Mouse (Mus musculus) R1 (cell line): ENCODE measurements around the gene Gpr179.

Experiments used
- DNase-seq: peaks from one replicate; pipeline ENCODE4 v3.0.0-alpha.2; 2018; ENCODE audit warnings: low read depth, low spot score

Gpr179 gene

GRCm38 (mm10) chr11:97355247-97355646 lies 3.4 kb upstream of the Gpr179 start:
- DNase-seq, result no peak

- DNase-seq, result peak; percentile 60
Measured at GRCm38 (mm10) chr11:97354646-97355045, 2.8 kb upstream of the Gpr179 start.

- no peak for DNase-seq
Measured at GRCm38 (mm10) chr11:97352935-97353597, 1.2 kb upstream of the Gpr179 start.

- peak; percentile 75 for DNase-seq
Measured at GRCm38 (mm10) chr11:97350035-97350434, 1.8 kb downstream of the Gpr179 start.

GRCm38 (mm10) chr11:97347291-97347690 lies 4.6 kb downstream of the Gpr179 start:
- no peak for DNase-seq

- DNase-seq, result no peak
Measured at GRCm38 (mm10) chr11:97346383-97346782, 5.5 kb downstream of the Gpr179 start.

- DNase-seq, result no peak
Measured at GRCm38 (mm10) chr11:97345446-97345845, 6.4 kb downstream of the Gpr179 start.

GRCm38 (mm10) chr11:97343619-97344018 lies 8.3 kb downstream of the Gpr179 start:
- DNase-seq, result peak; percentile 72

- DNase-seq, result no peak
Measured at GRCm38 (mm10) chr11:97343175-97343574, 8.7 kb downstream of the Gpr179 start.

- no peak for DNase-seq
Measured at GRCm38 (mm10) chr11:97338977-97339315, 12.9 kb downstream of the Gpr179 start.

GRCm38 (mm10) chr11:97338302-97338976 lies 13.4 kb downstream of the Gpr179 start:
- DNase-seq, result peak; percentile 41

GRCm38 (mm10) chr11:97337363-97337762 lies 14.5 kb downstream of the Gpr179 start:
- DNase-seq, result no peak

- peak; percentile 63 for DNase-seq
Measured at GRCm38 (mm10) chr11:97336751-97337345, 15.0 kb downstream of the Gpr179 start.

GRCm38 (mm10) chr11:97336238-97336637 lies 15.6 kb downstream of the Gpr179 start:
- no peak for DNase-seq

GRCm38 (mm10) chr11:97334400-97334799 lies 17.5 kb downstream of the Gpr179 start:
- no peak for DNase-seq

GRCm38 (mm10) chr11:97333896-97334295 lies 18.0 kb downstream of the Gpr179 start:
- DNase-seq, result no peak

- peak; percentile 91 for DNase-seq
Measured at GRCm38 (mm10) chr11:97333044-97333443, 18.8 kb downstream of the Gpr179 start.

GRCm38 (mm10) chr11:97331231-97332190 lies 20.4 kb downstream of the Gpr179 start:
- DNase-seq, result no peak

GRCm38 (mm10) chr11:97330315-97330714 lies 21.6 kb downstream of the Gpr179 start:
- no peak for DNase-seq

GRCm38 (mm10) chr11:97328148-97328547 lies 23.7 kb downstream of the Gpr179 start:
- peak; percentile 89 for DNase-seq

GRCm38 (mm10) chr11:97325224-97325623 lies 26.7 kb downstream of the Gpr179 start:
- peak; percentile 73 for DNase-seq
